Mouse (Mus musculus): Measurements from ENCODE around the gene Plekhm3. TPM values are rescaled to one million over a fixed set of nuclear protein-coding genes. Genes with fewer than 3 reads are reported as not detected.

Gene Plekhm3
- polyA plus RNA-seq (2015; fragmentation: Nextera tagmentation; extraction: Ambion mirVana), result 8.7 and 9.4 TPM in 2 replicates

DNA sequence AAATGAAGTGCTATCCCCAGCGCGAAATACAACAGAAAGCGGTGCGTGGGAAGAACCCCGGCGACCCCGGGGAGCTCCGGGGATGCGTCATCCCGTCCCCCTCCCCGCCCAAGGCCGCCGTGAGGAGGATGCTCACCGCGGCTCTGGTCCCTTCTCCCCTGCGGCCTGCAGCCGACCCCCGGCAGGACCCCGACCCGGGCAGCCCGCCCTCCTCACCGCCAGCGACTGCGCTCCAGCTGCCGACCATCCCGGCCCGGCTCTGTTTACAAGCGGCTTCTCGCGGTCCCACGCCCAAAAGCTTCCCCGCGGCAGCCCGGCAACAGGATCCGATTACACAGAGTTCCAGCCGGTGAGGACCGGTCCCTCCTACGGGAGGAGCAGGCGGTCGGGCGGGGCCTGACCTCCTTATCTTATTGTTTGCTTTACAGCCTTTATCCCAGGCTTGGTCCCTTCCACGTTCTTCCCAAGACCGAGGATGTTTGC is at the start of gene Plekhm3:
Plekhm3 (minus strand) TSS at position 346 of the 483 bp plus-strand sequence.
- 0% methylated on average over 41 of the region's 43 CpGs for WGBS
- ATAC-seq, result peak; percentile 95
- no peaks in the 10 kb centered on the region for H3K27me3 ChIP-seq (replicated peaks; ENCODE audit: control insufficient read depth, insufficient read depth, low read length)

DNA sequence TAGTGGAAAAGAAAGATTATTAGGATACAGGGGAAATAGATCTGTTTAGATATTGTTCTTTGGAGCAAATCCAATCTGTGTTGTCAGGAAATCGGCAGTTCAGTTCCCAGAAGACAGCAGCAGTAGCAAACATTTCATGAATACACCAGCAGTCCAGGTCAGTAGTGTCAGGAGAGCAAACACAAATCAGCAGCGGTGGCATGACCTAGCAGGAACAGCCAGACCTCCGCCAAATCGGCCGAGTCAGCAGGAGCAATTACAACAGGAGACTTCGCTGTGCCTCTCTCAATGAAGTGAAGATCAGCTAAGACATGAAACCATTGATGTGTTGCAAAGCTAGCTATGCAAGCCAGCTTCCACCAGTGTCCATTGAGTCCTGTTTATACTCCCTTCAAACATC is 49.0 kb upstream of the Plekhm3 start:
- no peak for ATAC-seq
- Histone ChIP-seq H3K4me3 (ENCODE audit: low read length) (no peak overlapping the region), H3K4me2 (ENCODE audit: low read length) (no peak overlapping the region), H3K36me3 (ENCODE audit: control insufficient read depth, insufficient read depth, low read length) (no peaks in the 10 kb centered on the region), H3K9me3 (ENCODE audit: control insufficient read depth, low read length) (no peaks in the 10 kb centered on the region), H3K9ac (ENCODE audit: low read depth, low read length) (no peak overlapping the region), H3K27ac (ENCODE audit: low read depth, low read length) (no peak overlapping the region), H3K27me3 (replicated peaks; ENCODE audit: control insufficient read depth, insufficient read depth, low read length) (no peaks in the 10 kb centered on the region), H3K4me1 (ENCODE audit: control insufficient read depth, insufficient read depth, low read depth, low read length) (no peaks in the 10 kb centered on the region)
- WGBS, result 87% methylated on average over 6 of the region's 6 CpGs

More for the DNA sequence above, at the start of gene Plekhm3:
- Histone ChIP-seq H3K4me3 (ENCODE audit: low read length) (peak within 1 kb of the TSS; percentile 80), H3K9me3 (ENCODE audit: control insufficient read depth, low read length) (0 out of 2 replicates have a peak, but pooled peaks cover 3% of the 10 kb centered on the region), H3K4me1 (ENCODE audit: control insufficient read depth, insufficient read depth, low read depth, low read length) (peaks cover 4% of the 10 kb centered on the region; the same call in 1 of the 2 replicates), H3K4me2 (ENCODE audit: low read length) (peak within 1 kb of the TSS; percentile 76), H3K36me3 (ENCODE audit: control insufficient read depth, insufficient read depth, low read length) (no peaks in the 10 kb centered on the region), H3K9ac (ENCODE audit: low read depth, low read length) (peak within 1 kb of the TSS; percentile 92), H3K27ac (ENCODE audit: low read depth, low read length) (peak within 1 kb of the TSS; percentile 85)

DNA sequence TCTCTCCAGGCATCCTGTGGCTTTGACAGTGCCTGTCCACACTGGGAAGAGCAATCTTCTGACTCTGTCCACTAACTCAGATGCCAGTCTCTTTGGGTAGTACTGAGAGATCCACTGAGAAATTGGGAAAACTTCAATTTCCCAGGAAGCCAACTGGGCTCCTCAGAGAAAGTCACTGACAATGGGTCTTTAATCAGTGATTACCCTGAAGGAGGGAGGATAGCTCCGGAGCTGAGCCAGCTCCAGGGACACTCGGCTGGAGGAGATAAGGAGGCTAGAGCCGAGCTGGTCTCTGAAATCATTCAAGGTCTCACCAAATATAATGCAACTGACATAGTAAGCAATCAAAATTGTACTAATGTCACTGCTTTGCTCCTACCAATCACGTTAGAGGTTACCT is 47.9 kb upstream of the Plekhm3 start:
- Histone ChIP-seq H3K27me3 (replicated peaks; ENCODE audit: control insufficient read depth, insufficient read depth, low read length) (no peaks in the 10 kb centered on the region), H3K9me3 (ENCODE audit: control insufficient read depth, low read length) (no peaks in the 10 kb centered on the region), H3K27ac (ENCODE audit: low read depth, low read length) (no peak overlapping the region), H3K4me1 (ENCODE audit: control insufficient read depth, insufficient read depth, low read depth, low read length) (no peaks in the 10 kb centered on the region), H3K9ac (ENCODE audit: low read depth, low read length) (no peak overlapping the region), H3K4me2 (ENCODE audit: low read length) (no peak overlapping the region), H3K4me3 (ENCODE audit: low read length) (no peak overlapping the region), H3K36me3 (ENCODE audit: control insufficient read depth, insufficient read depth, low read length) (no peaks in the 10 kb centered on the region)
- WGBS, result 84% methylated on average over 4 of the region's 4 CpGs
- ATAC-seq, result no peak

DNA sequence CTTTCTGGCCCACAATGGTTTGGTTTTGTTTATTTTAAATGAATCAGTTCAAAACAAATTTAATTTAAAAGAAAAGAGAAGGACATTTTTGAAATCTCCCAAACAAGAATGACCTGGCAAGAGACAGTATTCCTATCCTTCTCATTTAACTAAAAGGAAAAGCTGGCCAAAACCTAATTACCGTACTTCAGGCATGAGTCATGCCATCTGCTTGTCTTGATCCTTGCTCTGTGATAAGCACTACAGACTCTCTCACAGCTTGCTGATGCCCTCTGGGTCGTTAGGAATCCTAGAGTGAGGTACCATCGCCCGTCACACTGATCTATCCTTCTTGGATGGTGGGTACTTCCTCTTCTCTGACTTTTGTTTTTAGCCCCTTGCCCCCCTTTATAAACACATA is 36.6 kb upstream of the Plekhm3 start:
- Histone ChIP-seq H3K36me3 (ENCODE audit: control insufficient read depth, insufficient read depth, low read length) (no peaks in the 10 kb centered on the region), H3K4me3 (ENCODE audit: low read length) (no peak overlapping the region), H3K9ac (ENCODE audit: low read depth, low read length) (no peak overlapping the region), H3K27ac (ENCODE audit: low read depth, low read length) (no peak overlapping the region), H3K4me1 (ENCODE audit: control insufficient read depth, insufficient read depth, low read depth, low read length) (no peaks in the 10 kb centered on the region), H3K9me3 (ENCODE audit: control insufficient read depth, low read length) (no peaks in the 10 kb centered on the region), H3K4me2 (ENCODE audit: low read length) (no peak overlapping the region), H3K27me3 (replicated peaks; ENCODE audit: control insufficient read depth, insufficient read depth, low read length) (no peaks in the 10 kb centered on the region)
- 80% methylated on average over 4 of the region's 4 CpGs for WGBS
- no peak for ATAC-seq

DNA sequence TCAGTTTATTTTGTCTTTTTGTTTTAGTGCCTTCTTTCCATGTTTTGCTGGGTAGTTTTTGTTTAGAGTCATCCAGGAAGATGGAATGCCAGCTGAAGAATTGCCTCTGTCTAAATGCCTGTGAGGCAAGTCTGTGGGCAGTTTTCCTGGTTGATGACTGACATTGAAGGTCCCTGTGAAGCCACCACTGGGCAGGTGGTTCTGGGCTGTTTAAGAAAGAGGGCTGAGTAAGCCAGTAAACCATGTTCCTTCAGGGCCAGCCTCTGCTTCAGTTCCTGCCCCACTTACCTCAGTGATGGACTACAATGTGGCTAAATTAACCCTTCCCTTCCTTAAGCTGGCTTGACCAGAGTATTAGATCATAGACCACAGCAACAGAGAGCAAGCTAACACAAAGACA is 31.6 kb upstream of the Plekhm3 start:
- no peak overlapping the region for H3K27ac ChIP-seq (ENCODE audit: low read depth, low read length)
- H3K36me3 ChIP-seq (ENCODE audit: control insufficient read depth, insufficient read depth, low read length), result no peaks in the 10 kb centered on the region
- H3K9ac ChIP-seq (ENCODE audit: low read depth, low read length), result no peak overlapping the region
- H3K4me3 ChIP-seq (ENCODE audit: low read length), result no peak overlapping the region
- no peak overlapping the region for H3K4me2 ChIP-seq (ENCODE audit: low read length)
- no peaks in the 10 kb centered on the region for H3K27me3 ChIP-seq (replicated peaks; ENCODE audit: control insufficient read depth, insufficient read depth, low read length)
- H3K9me3 ChIP-seq (ENCODE audit: control insufficient read depth, low read length), result no peaks in the 10 kb centered on the region
- no peak for ATAC-seq
- H3K4me1 ChIP-seq (ENCODE audit: control insufficient read depth, insufficient read depth, low read depth, low read length), result no peaks in the 10 kb centered on the region

DNA sequence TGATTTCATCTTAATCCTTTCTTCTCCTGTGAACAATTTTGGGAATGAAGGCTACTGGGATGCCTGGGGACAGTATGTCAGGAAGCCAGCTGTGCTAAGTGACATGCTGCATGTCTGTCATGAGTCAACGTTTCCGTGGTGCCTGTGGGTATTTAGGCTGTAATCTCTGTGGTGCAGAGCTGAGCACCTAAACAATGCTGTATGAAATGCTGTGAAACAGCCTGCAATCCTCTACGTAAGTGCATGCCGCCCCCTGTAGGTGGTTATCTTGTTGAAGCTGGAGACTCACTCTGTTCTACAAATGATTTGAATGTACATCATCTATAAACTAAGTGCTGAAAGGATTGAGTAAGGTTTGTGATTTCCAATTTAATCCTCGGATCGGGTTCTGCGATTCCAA is 29.5 kb upstream of the Plekhm3 start:
- Histone ChIP-seq H3K27ac (ENCODE audit: low read depth, low read length) (no peak overlapping the region), H3K9me3 (ENCODE audit: control insufficient read depth, low read length) (no peaks in the 10 kb centered on the region), H3K4me2 (ENCODE audit: low read length) (no peak overlapping the region), H3K27me3 (replicated peaks; ENCODE audit: control insufficient read depth, insufficient read depth, low read length) (no peaks in the 10 kb centered on the region), H3K9ac (ENCODE audit: low read depth, low read length) (no peak overlapping the region), H3K4me1 (ENCODE audit: control insufficient read depth, insufficient read depth, low read depth, low read length) (no peaks in the 10 kb centered on the region), H3K4me3 (ENCODE audit: low read length) (no peak overlapping the region), H3K36me3 (ENCODE audit: control insufficient read depth, insufficient read depth, low read length) (no peaks in the 10 kb centered on the region)
- ATAC-seq, result no peak
- 41% methylated on average over 7 of the region's 7 CpGs for WGBS

DNA sequence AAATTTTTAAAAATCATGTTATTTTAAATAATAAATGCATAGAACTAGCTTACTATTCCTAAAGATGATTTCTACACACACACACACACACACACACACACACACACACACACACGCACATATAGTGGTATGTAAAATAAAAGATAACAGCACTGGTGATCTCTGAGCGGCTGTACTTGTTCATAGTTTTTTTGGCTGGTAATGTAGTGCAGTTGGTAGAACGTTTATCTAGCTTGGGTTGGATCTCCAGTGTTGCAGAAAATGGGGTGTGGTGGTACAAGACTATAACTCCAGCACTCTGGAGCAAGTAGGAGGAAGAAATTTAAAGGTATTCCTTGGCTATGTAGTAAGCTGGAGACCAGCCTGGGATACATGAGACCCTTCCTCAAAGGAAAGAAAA is 26.6 kb upstream of the Plekhm3 start:
- no peak overlapping the region for H3K4me3 ChIP-seq (ENCODE audit: low read length)
- WGBS, result 93% methylated on average over 3 of the region's 3 CpGs
- H3K4me2 ChIP-seq (ENCODE audit: low read length), result no peak overlapping the region
- no peak overlapping the region for H3K27ac ChIP-seq (ENCODE audit: low read depth, low read length)
- H3K27me3 ChIP-seq (replicated peaks; ENCODE audit: control insufficient read depth, insufficient read depth, low read length), result no peaks in the 10 kb centered on the region; the same call in 1 of the 2 replicates
- H3K9ac ChIP-seq (ENCODE audit: low read depth, low read length), result no peak overlapping the region
- no peaks in the 10 kb centered on the region for H3K9me3 ChIP-seq (ENCODE audit: control insufficient read depth, low read length)
- no peak for ATAC-seq
- H3K4me1 ChIP-seq (ENCODE audit: control insufficient read depth, insufficient read depth, low read depth, low read length), result no peaks in the 10 kb centered on the region; the same call in 1 of the 2 replicates
- H3K36me3 ChIP-seq (ENCODE audit: control insufficient read depth, insufficient read depth, low read length), result no peaks in the 10 kb centered on the region

DNA sequence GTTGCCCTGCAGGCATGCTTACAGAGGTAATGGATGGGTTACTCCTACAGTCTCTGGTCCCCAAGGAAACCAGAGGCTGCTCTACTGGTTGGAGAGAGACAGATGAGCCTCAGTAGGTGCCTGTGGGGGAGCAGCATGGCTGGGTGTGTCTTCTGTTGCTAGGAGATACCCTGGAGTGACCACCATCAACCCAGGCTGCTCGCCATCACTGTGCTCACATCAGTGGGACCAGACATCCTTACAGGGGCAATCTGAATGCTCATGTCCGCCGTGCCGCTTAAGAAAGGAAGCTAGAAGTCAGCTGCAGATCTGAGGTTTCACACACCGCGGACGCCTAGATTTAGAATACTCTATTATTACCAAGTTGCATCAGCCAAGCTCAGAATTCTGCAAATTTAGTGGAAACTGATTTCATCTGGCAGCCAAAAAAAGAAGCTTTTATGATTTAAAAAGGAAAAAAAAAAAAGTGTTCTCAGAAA is 21.7 kb upstream of the Plekhm3 start:
- Histone ChIP-seq H3K4me3 (ENCODE audit: low read length) (no peak overlapping the region), H3K9me3 (ENCODE audit: control insufficient read depth, low read length) (no peaks in the 10 kb centered on the region), H3K4me2 (ENCODE audit: low read length) (no peak overlapping the region), H3K27me3 (replicated peaks; ENCODE audit: control insufficient read depth, insufficient read depth, low read length) (no peaks in the 10 kb centered on the region; the same call in 1 of the 2 replicates), H3K4me1 (ENCODE audit: control insufficient read depth, insufficient read depth, low read depth, low read length) (no peaks in the 10 kb centered on the region; the same call in 1 of the 2 replicates), H3K36me3 (ENCODE audit: control insufficient read depth, insufficient read depth, low read length) (no peaks in the 10 kb centered on the region), H3K9ac (ENCODE audit: low read depth, low read length) (no peak overlapping the region), H3K27ac (ENCODE audit: low read depth, low read length) (no peak overlapping the region)
- peak; percentile 48; the same call in 1 of the 2 replicates for ATAC-seq
- 60% methylated on average over 7 of the region's 7 CpGs for WGBS

DNA sequence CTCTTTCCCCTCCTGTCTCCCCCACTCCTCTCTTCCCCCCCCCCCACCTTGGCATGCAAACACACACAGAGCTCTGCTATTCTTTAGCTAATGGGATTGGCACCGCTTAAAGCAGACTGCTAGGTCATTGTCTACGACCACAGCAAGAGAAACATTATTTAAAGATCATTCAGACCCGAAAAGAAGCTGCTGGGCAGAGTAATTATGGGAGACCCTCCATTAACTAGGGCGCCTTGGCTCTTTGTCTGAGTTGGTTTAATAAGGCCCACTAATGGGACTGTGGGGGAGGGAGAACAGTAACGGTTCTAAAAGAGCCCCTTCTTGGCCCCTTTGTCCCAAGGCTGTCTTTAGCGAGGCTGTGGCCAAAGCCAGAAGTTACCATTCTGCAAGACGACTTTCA is 18.7 kb upstream of the Plekhm3 start:
- no peaks in the 10 kb centered on the region for H3K36me3 ChIP-seq (ENCODE audit: control insufficient read depth, insufficient read depth, low read length)
- no peaks in the 10 kb centered on the region; the same call in 1 of the 2 replicates for H3K27me3 ChIP-seq (replicated peaks; ENCODE audit: control insufficient read depth, insufficient read depth, low read length)
- H3K9me3 ChIP-seq (ENCODE audit: control insufficient read depth, low read length), result no peaks in the 10 kb centered on the region
- 7% methylated on average over 7 of the region's 7 CpGs for WGBS
- ATAC-seq, result peak; percentile 69
- no peaks in the 10 kb centered on the region; the same call in 1 of the 2 replicates for H3K4me1 ChIP-seq (ENCODE audit: control insufficient read depth, insufficient read depth, low read depth, low read length)
- H3K4me2 ChIP-seq (ENCODE audit: low read length), result no peak overlapping the region
- H3K4me3 ChIP-seq (ENCODE audit: low read length), result no peak overlapping the region
- H3K27ac ChIP-seq (ENCODE audit: low read depth, low read length), result no peak overlapping the region
- H3K9ac ChIP-seq (ENCODE audit: low read depth, low read length), result no peak overlapping the region

Measured in hindbrain, embryonic 16.5 days (tissue).